Comparison of ENCODE assay signal across 28 mouse cellular contexts in the genomic region with DNA sequence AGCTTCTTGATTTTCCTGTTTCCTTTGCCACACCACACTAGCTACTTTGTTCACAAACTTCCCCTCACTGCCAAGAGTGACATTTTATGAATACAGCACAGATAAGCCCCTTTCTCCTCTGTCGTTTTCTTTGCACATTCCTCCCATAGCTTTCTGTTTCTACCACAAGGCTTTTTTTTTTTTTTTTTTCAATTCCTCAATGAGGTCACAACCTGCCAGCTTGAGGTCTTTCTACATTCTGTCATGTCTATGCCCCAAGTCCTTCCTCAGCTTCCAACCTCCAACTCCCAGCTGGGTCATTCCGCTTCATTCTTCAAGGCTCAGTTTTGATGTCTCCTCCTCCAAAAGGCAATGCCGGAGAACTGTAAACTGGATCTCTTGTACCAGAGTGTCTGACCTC.
DNase-seq lines count a peak whose midpoint lies in the region; ATAC-seq lines count a peak whose summit lies in the region.
"Had no signal": no experiment of that assay in that cellular context is flagged by ENCODE, and none has a peak within 500 bp of the region (broad histone marks: within the 10 kb centered on the region; RNA-seq: fewer than 3 reads in every experiment).

No protein-coding gene starts in this region.

- no peak for DNase-seq in heart, embryonic 10.5 days (ENCODE audit: low spot score)
- DNase-seq in Muller cell, postnatal 12 days (ENCODE audit: inconsistent ontology term): peak; percentile 75
- peak; percentile 16 for DNase-seq in embryo, embryonic 9.5 days (ENCODE audit: extremely low spot score)
- DNase-seq in layer of hippocampus, adult 11-12 months (ENCODE audit: low spot score): no peak
- DNase-seq: adrenal gland, adult 8-10 months; cerebellum, adult 2 months; cerebellum, postnatal 14 days; gastrocnemius, postnatal 10 days; kidney, adult 8-10 months; kidney, postnatal 4 days; layer of hippocampus, postnatal 36 days; lung, adult 2 months; right cerebral cortex, postnatal 4 days; thymus, postnatal 14 days had no signal

- H3K9me3 ChIP-seq in heart, embryonic 12.5 days (replicated peaks): no peaks in the 10 kb centered on the region
- no peaks in the 10 kb centered on the region for H3K9me3 ChIP-seq in heart, embryonic 10.5 days
- H3K9me3 ChIP-seq in intestine, embryonic 15.5 days: no peaks in the 10 kb centered on the region
- H3K9me3 ChIP-seq in intestine, embryonic 16.5 days (ENCODE audit: control insufficient read depth, low read length): no peaks in the 10 kb centered on the region
- H3K9me3 ChIP-seq in forebrain, embryonic 13.5 days (replicated peaks): no peaks in the 10 kb centered on the region
- H3K9me3 ChIP-seq: forebrain, embryonic 12.5 days; limb, embryonic 10.5 days; limb, embryonic 15.5 days; neural tube, embryonic 12.5 days had no signal

- no peak overlapping the region for H3K9ac ChIP-seq in heart, embryonic 12.5 days
- no peak overlapping the region for H3K9ac ChIP-seq in intestine, embryonic 15.5 days
- no peak overlapping the region for H3K9ac ChIP-seq in intestine, embryonic 16.5 days (ENCODE audit: low read depth, low read length)
- no peak overlapping the region for H3K9ac ChIP-seq in forebrain, embryonic 13.5 days
- H3K9ac ChIP-seq: forebrain, embryonic 12.5 days; limb, embryonic 15.5 days; liver, embryonic 14.5 days; neural tube, embryonic 12.5 days had no signal

- no peak overlapping the region for H3K27ac ChIP-seq in heart, embryonic 12.5 days (ENCODE audit: poor library complexity, severe bottlenecking)
- no peak overlapping the region for H3K27ac ChIP-seq in heart, embryonic 10.5 days
- no peak overlapping the region for H3K27ac ChIP-seq in intestine, embryonic 15.5 days
- H3K27ac ChIP-seq in intestine, embryonic 16.5 days (ENCODE audit: low read length): no peak overlapping the region
- H3K27ac ChIP-seq in forebrain, embryonic 13.5 days: no peak overlapping the region
- H3K27ac ChIP-seq: forebrain, embryonic 12.5 days; kidney, postnatal 0 days; limb, embryonic 10.5 days; limb, embryonic 15.5 days; liver, embryonic 14.5 days; neural tube, embryonic 12.5 days had no signal

- no peak overlapping the region for H3K4me2 ChIP-seq in heart, embryonic 12.5 days
- H3K4me2 ChIP-seq in intestine, embryonic 15.5 days (replicated peaks): no peak overlapping the region
- no peak overlapping the region for H3K4me2 ChIP-seq in intestine, embryonic 16.5 days (ENCODE audit: low read depth, low read length)
- no peak overlapping the region for H3K4me2 ChIP-seq in forebrain, embryonic 13.5 days
- H3K4me2 ChIP-seq: forebrain, embryonic 12.5 days; limb, embryonic 15.5 days; midbrain, embryonic 11.5 days; neural tube, embryonic 12.5 days had no signal

- no peaks in the 10 kb centered on the region for H3K36me3 ChIP-seq in heart, embryonic 12.5 days
- no peaks in the 10 kb centered on the region for H3K36me3 ChIP-seq in heart, embryonic 10.5 days
- no peaks in the 10 kb centered on the region for H3K36me3 ChIP-seq in intestine, embryonic 15.5 days
- no peaks in the 10 kb centered on the region for H3K36me3 ChIP-seq in intestine, embryonic 16.5 days (ENCODE audit: control insufficient read depth, insufficient read depth, low read length)
- H3K36me3 ChIP-seq in forebrain, embryonic 13.5 days (ENCODE audit: poor library complexity, severe bottlenecking): no peaks in the 10 kb centered on the region
- H3K36me3 ChIP-seq: forebrain, embryonic 12.5 days; limb, embryonic 10.5 days; limb, embryonic 15.5 days; neural tube, embryonic 12.5 days had no signal

- no peaks in the 10 kb centered on the region for H3K27me3 ChIP-seq in heart, embryonic 12.5 days (replicated peaks)
- no peaks in the 10 kb centered on the region for H3K27me3 ChIP-seq in heart, embryonic 10.5 days (ENCODE audit: insufficient read depth, poor library complexity, severe bottlenecking)
- no peaks in the 10 kb centered on the region for H3K27me3 ChIP-seq in intestine, embryonic 15.5 days (replicated peaks)
- no peaks in the 10 kb centered on the region for H3K27me3 ChIP-seq in intestine, embryonic 16.5 days (replicated peaks; ENCODE audit: control insufficient read depth, insufficient read depth, low read length)
- H3K27me3 ChIP-seq in forebrain, embryonic 13.5 days: no peaks in the 10 kb centered on the region
- H3K27me3 ChIP-seq: forebrain, embryonic 12.5 days; limb, embryonic 15.5 days; neural tube, embryonic 12.5 days had no signal

- peaks cover 11% of the 10 kb centered on the region for H3K4me1 ChIP-seq in heart, embryonic 12.5 days (replicated peaks)
- peaks cover 12% of the 10 kb centered on the region for H3K4me1 ChIP-seq in heart, embryonic 10.5 days
- no peaks in the 10 kb centered on the region for H3K4me1 ChIP-seq in intestine, embryonic 15.5 days (replicated peaks)
- no peaks in the 10 kb centered on the region for H3K4me1 ChIP-seq in intestine, embryonic 16.5 days (ENCODE audit: control insufficient read depth, insufficient read depth, low read length)
- no peaks in the 10 kb centered on the region for H3K4me1 ChIP-seq in forebrain, embryonic 13.5 days
- H3K4me1 ChIP-seq: forebrain, embryonic 12.5 days; limb, embryonic 10.5 days; limb, embryonic 15.5 days; neural tube, embryonic 12.5 days had no signal

- 21% methylated on average over 3 of the region's 3 CpGs for WGBS in heart, embryonic 12.5 days
- WGBS in heart, embryonic 10.5 days: 25% methylated on average over 3 of the region's 3 CpGs
- 63% methylated on average over 3 of the region's 3 CpGs for WGBS in intestine, embryonic 15.5 days
- 54% methylated on average over 3 of the region's 3 CpGs for WGBS in intestine, embryonic 16.5 days
- WGBS in forebrain, embryonic 13.5 days: 44% methylated on average over 3 of the region's 3 CpGs

- H3K4me3 ChIP-seq in heart, embryonic 12.5 days: no peak overlapping the region
- H3K4me3 ChIP-seq in heart, embryonic 10.5 days: no peak overlapping the region
- no peak overlapping the region for H3K4me3 ChIP-seq in intestine, embryonic 15.5 days (replicated peaks)
- no peak overlapping the region for H3K4me3 ChIP-seq in intestine, embryonic 16.5 days (ENCODE audit: low read length)
- H3K4me3 ChIP-seq in forebrain, embryonic 13.5 days: no peak overlapping the region
- H3K4me3 ChIP-seq: erythroblast, embryonic 14.5 days; forebrain, embryonic 12.5 days; limb, embryonic 10.5 days; limb, embryonic 15.5 days; myocyte; neural tube, embryonic 12.5 days had no signal

- peak; percentile 48; the same call in 1 of the 2 replicates for ATAC-seq in heart, embryonic 12.5 days (ENCODE audit: insufficient number of reproducible peaks, low FRiP score)
- ATAC-seq in intestine, embryonic 15.5 days: peak; percentile 34; the same call in 1 of the 2 replicates
- no peak; the same call in 1 of the 2 replicates for ATAC-seq in intestine, embryonic 16.5 days
- ATAC-seq in forebrain, embryonic 13.5 days: no peak
- ATAC-seq: hindbrain, embryonic 16.5 days had no signal

Comparison
In these comparisons a context has a peak if more than half of its experiments do, and no peak if none do; other contexts are left out.
1. ATAC-seq: peak in heart, embryonic 12.5 days (single experiment) and intestine, embryonic 15.5 days (single experiment); none in intestine, embryonic 16.5 days (single experiment) and forebrain, embryonic 13.5 days (single experiment).
2. DNase-seq: peak in Muller cell, postnatal 12 days (single experiment) and embryo, embryonic 9.5 days (single experiment); none in heart, embryonic 10.5 days (single experiment) and layer of hippocampus, adult 11-12 months (single experiment).